Mouse (Mus musculus) embryo, embryonic 11 days (tissue): ENCODE measurements around the gene Zmym4.
"Not testable (repeated sequence)": the region's sequence is repeated elsewhere in the genome, so short reads cannot be mapped to it uniquely, and the experiment has no call there.

Experiments used
- DNase-seq: peaks from one replicate; pipeline ENCODE4 v3.0.0-alpha.2; 2015

The Zmym4 gene

GRCm38 (mm10) chr4:126967864-126968821, at the start of gene Zmym4:
TSS of gene Zmym4 (minus strand) at chr4:126968135.
- DNase-seq = peak; percentile 98

GRCm38 (mm10) chr4:127016366-127016765, 48.4 kb upstream of the Zmym4 start:
- no peak for DNase-seq

GRCm38 (mm10) chr4:127015294-127015993, 47.5 kb upstream of the Zmym4 start:
- peak; percentile 91 for DNase-seq

DNA sequence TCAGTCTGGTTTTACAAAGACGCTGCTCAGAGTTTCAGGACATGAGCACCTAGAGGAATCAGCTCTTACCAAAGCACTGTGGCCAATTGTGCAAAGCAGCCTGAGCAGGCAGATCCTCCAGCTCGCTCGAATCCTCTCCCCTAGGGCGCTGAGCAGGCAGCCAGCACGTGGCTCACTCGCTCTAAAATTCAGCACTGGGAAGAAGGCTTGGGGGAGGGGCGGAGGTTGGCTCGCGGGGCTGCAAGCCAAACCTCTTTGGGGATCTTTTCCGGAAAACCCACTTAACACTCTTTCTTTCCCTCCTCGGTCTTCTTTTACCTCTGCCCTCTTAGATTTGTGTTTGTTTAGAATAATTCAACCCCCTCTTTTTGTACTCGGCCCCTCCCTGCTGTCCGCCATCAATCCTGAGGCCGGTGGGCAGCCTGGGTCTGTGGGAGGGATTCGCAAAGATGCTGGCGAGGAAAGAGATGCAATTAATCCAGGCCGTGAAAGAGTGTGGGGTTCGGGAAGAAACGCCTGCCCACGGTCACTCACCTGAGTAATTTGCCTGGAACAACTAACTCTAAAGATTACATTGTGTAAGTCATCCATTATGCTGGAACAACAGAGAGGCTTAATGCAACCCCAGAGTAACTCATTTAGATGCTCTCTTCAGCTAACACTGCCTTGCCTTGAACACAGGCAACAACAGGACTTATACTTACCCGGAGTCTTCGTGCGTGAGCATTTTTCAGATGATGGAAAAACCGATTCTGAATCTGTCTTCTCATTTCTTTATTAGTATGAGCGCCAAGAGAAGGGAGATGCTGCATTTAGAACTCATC, 37.4 kb upstream of the Zmym4 start:
- peak; percentile 88 for DNase-seq

GRCm38 (mm10) chr4:127004384-127004783, 36.4 kb upstream of the Zmym4 start:
- no peak for DNase-seq

- DNase-seq = no peak
Measured at GRCm38 (mm10) chr4:127000601-127001105, 32.7 kb upstream of the Zmym4 start.

DNA sequence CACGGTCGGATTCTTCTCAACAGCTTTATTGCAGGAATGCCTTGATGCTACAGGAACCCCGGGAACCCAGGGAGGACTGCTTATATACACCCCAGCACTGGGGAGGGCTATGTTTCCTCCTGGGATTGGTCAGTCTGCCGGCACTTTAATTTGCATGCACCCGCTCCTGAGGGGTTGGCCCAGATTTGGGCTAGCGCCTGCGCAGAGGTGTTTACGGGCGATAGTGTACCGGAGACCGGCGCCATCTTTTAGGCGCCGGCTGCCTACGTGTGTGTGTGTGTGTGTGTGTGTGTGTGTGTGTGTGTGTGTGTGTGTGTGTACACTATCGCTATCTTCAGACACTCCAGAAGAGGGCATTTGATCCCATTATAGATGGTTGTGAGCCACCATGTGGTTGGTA, 31.4 kb upstream of the Zmym4 start:
- not testable (repeated sequence) for DNase-seq

DNA sequence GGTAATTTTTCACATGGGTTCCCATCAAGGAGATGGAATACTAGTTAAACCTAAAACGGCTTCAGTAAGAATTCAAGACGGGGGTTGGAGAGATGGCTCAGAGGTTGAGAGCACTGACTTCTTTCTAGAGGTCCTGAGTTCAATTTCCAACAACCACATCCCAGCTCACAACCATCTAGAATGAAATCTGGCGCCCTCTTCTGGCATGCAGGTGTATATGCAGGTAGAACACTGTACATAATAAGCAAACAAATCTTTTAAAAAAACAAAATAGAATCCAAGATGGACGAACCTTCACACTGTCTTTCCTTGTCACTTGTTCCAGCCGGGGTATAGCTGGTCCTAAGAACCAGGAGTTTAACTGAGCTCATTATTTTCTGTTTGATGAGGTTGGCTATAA, 24.4 kb upstream of the Zmym4 start:
- no peak for DNase-seq

- no peak for DNase-seq
Measured at GRCm38 (mm10) chr4:126990553-126990952, 22.6 kb upstream of the Zmym4 start.

DNA sequence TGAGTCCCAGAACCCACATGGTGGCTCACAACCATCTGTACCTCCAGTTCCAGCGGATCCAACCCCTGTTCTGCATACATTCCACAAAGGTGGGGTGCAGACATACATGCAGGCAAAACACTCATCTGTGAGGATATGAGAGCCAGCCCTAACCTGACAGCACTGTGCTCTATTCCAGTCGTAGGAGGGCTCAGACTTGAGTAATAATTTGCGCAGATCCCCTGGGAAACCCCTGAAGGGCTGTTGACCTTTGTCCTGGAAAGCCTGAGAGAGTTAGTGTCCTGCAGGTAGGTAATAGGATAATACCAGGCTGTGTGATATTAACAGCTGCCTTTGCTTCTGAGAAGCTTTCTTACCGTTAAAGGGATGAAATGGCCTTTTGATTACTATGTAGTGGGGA, 20.6 kb upstream of the Zmym4 start:
- DNase-seq = no peak

DNA sequence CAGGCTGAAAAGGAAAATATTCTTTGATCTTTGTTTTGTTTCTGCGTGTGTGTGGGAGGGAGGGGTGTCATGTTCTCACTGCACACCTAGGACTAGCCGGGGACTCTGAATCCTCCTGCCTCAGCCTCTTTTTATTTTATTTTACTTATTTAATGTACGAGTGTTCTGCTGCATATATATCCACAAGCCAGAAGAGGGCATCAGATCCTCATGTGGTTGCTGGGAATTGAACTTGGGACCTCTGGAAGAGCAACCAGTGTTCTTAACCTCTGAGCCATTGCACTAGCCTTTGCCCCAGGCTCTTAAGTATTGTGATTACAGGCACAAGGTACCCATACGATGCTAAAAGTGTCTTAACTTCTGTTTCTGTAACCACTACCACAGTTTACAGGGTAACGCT, 18.8 kb upstream of the Zmym4 start:
- DNase-seq = no peak

DNA sequence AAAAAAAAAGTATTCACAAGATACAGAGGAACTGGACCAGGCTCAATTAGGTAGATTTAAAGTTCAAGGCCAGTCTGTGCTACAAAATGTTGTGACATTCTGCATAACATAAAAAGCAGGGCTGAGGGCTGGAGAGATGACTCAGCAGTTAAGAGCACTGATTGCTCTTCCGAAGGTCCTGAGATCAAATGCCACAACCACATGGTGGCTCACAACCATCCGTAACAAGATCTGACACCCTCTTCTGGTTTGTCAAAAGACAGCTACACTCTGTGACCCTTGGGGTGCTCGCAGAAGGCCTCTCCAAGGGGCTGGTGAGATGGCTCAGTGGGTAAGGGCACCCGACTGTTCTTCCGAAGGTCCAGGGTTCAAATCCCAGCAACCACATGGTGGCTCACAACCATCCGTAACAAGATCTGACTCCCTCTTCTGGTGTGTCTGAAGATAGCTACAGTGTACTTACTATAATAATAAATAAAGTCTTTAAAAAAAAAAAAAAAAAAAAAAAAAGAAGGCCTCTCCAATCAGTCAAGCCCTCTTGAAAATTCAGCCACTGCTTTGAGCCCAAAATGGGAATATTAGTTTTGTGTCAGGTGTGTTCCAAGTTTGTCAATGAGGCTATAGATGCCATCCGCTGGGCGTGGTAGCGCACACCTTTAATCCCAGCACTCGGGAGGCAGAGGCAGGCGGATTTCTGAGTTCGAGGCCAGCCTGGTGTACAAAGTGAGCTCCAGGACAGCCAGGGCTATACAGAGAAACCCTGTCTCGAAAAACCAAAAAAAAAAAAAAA, 16.0 kb upstream of the Zmym4 start:
- not testable (repeated sequence) for DNase-seq

DNA sequence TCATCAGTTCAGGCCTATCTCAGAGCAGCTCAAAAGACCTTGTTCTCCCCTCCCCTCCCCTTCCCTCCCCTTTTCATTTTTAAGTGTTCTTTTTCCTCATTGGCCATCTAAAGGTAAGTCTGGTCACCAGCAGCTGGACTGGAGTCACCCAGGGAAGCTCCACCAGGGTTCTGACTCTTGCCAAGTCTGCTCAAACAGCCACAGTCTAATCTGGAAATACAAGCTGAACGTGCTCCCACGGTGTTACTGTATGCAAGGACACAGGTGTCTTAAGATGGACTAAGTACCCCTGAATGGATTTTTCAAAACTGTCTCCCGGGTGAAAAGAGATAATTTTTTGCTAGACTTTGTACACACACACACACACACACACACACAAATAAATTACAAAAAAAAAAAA, 15.4 kb upstream of the Zmym4 start:
- no peak for DNase-seq

GRCm38 (mm10) chr4:126978706-126979105, 10.8 kb upstream of the Zmym4 start:
- no peak for DNase-seq

- DNase-seq = peak; percentile 20
Measured at GRCm38 (mm10) chr4:126977467-126977866, 9.5 kb upstream of the Zmym4 start.

GRCm38 (mm10) chr4:126967241-126967863, 583 bp downstream of the Zmym4 start:
- peak; percentile 61 for DNase-seq

- no peak for DNase-seq
Measured at GRCm38 (mm10) chr4:126958682-126959081, 9.3 kb downstream of the Zmym4 start.

DNA sequence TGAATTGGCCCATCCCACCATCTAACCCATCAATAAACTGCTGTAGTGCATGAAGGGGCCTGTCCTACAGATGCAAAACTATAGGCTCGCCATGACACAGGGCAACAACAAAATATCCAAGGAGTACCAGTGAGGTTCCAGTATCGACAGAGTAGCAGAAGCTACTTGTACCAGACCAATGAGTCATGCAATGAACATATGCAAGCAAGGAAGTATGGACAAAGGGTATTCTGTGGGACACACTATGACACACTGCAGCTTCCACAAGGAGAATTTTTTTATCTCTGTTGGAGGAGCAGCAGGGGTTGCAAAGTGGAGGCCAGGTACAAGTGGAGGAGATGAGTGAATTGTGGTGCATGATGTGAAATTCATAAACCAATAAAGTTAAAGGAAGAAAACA, 9.7 kb downstream of the Zmym4 start:
- no peak for DNase-seq

DNA sequence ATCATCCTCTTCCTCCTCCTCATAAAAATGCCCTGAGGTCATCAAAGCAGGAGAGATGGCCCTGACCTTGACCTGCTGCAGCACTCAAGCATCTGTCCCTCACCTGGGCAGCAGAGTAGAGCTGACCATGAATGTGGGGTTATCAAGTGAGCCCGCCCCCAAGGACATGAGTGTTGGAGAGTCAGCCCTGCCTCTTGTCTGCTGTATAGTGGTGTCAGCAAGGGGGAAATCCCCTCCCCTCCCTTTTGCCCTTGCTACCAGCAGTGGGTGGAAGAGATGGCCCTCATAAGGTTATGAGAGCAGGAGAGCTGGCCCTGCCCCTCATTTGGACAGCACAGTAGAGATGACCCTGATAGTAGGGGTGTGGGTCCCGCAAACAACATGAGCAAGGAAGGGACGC, 10.5 kb downstream of the Zmym4 start:
- no peak for DNase-seq

DNA sequence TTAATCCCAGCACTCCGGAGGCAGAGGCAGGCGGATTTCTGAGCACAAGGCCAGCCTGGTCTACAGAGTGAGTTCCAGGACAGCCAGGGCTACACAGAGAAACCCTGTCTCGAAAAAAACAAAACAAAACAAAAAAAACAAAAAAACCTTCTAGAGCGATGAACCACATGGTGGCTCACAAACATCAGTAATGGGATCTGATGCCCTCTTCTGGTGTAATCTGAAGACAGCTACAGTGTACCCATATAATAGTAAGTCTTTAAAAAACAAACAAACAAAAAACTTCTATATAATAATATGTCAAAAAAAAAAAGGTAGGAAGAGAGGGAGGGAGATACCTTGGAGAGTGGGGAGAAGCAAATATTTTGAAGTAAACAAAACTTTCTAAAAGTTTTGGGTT, 17.1 kb downstream of the Zmym4 start:
- DNase-seq = not testable (repeated sequence)

GRCm38 (mm10) chr4:126943421-126943820, 24.5 kb downstream of the Zmym4 start:
- no peak for DNase-seq

DNA sequence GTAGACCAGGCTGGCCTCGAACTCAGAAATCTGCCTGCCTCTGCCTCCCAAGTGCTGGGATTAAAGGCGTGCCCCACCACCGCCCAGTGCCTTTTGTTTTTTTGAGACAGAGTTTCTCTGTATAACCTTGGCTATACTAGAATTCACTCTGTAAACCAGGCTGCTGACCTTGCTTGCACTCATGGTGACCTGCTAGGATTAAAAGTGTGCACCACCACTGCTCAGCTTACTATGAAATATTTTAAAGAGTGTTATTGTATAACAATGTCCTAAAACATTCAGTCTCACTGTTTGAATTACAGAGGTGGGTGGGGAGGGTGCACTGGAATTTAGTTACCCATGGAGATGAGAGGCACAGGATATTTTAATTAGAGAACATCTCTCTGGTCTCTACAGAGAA, 25.1 kb downstream of the Zmym4 start:
- no peak for DNase-seq
